Comparison of ENCODE assay signal across 8 mouse cellular contexts in the genomic region with DNA sequence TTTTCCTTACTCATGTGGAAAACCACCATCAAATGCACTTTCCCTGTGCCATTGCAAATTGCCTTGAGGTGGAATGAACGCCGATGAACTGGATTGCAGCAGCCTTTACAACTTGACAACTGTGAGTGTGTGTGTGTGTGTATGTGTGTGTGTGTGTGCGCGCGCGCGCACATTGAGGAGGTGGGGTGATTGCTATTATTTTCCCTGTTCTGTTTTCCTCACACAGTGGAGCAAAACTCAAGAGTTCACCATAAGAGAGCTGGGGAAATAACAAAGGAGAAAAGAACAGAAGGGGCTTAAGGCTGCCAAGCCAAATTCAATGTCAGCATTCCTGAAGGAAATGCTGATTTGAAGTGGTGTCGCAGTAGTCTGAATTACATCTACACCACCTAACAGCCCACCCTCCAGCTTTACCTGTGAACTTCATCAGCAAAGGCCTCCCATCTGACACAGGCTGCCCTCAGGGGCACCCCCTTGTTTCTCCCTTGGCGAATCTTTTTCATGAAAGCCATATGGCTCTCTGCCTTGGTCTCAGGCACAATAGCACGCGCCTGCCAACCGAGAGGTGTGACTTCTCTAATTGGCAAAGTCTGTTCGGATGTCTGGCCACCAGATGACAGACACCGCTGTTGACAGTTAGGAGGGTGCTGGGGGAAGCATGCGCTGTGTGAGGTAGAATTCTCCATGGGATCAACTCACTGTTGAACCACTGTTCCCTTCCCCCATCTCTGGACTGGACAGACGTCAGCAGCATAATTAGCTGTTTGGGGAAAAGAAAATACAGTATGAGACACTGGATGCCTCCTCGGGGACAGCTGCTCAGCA. TPM values are rescaled to one million over a fixed set of nuclear protein-coding genes. Genes with fewer than 3 reads are reported as not detected.
A peak's percentile ranks its signal among the peaks of the same experiment; 100 is the strongest.
DNase-seq lines count a peak whose midpoint lies in the region; ATAC-seq and TF ChIP-seq lines count a peak whose summit lies in the region.

No protein-coding gene starts in this region.

- no peak for TF ChIP-seq POLR2A in brain, embryonic 14.5 days (IDR thresholded peaks at IDR 0.05; ENCODE audit: borderline replicate concordance, extremely low read depth, insufficient read depth, insufficient read length, poor library complexity, severe bottlenecking)

- DNase-seq in brain, embryonic 14.5 days (ENCODE audit: low read depth) = peak; percentile 95
- DNase-seq in cerebellum, postnatal 25 days = peak; percentile 50 to 67
- DNase-seq in heart, adult 8-10 months (ENCODE audit: low spot score) = peak; percentile 71
- peak; percentile 25 to 43 for DNase-seq in layer of hippocampus, adult 8-10 months (ENCODE audit: low spot score in 2 of 2)
- DNase-seq in neural tube, embryonic 10.5 days (ENCODE audit: extremely low spot score, low spot score) = peak; percentile 49
- DNase-seq in gastrocnemius, adult 2 months = no peak
- DNase-seq in spleen, postnatal 4 days (ENCODE audit: low spot score in 2 of 2) = no peak

- intact Hi-C loops in gastrocnemius, adult 2 months (cut with DNase I) = no loop called here

- ATAC-seq in erythroblast, adult 5-6 weeks (replicated peaks; ENCODE audit: low FRiP score, poor library complexity, severe bottlenecking) = no peak

- H3K27ac ChIP-seq in gastrocnemius, adult 2 months = no peak overlapping the region

- no peak overlapping the region for H3K4me3 ChIP-seq in gastrocnemius, adult 2 months

- no peak for TF ChIP-seq CTCF in brain, embryonic 14.5 days (IDR thresholded peaks at IDR 0.05; ENCODE audit: borderline replicate concordance, extremely low read depth, insufficient read depth, insufficient read length)
- TF ChIP-seq CTCF in gastrocnemius, adult 2 months (IDR thresholded peaks at IDR 0.05) = no peak

RNA-seq across cellular contexts. Expression of a gene that starts 47.6 kb away (rescaled TPM):
- 106 and 134 TPM in 2 replicates for polyA plus RNA-seq in brain, embryonic 14.5 days (2012; rRNA removed)
- 10 to 100 TPM; 22.4 to 27.6 (median 24.2) TPM for total RNA-seq in heart, adult 8-10 months (2022)
- total RNA-seq in layer of hippocampus, adult 8-10 months (2022) = 100 to 1,000 TPM; 113 to 122 (median 118) TPM
- 10 to 100 TPM in 1 of 2 experiments, 1 to 10 TPM in 1; 7.3 to 12.0 TPM for total RNA-seq in gastrocnemius, adult 2 months (2021)
- 2.5 and 3.7 TPM in 2 replicates for total RNA-seq in erythroblast, adult 5-6 weeks (2015; ENCODE audit: low replicate concordance)
- 5.6 and 5.7 TPM in 2 replicates for total RNA-seq in erythroblast, adult 5-6 weeks (2017; ENCODE audit: low replicate concordance)

Comparison
In these comparisons a context has a peak if more than half of its experiments do, and no peak if none do; other contexts are left out.
1. DNase-seq: peak in brain, embryonic 14.5 days (single experiment), cerebellum, postnatal 25 days (2 of 2), heart, adult 8-10 months (single experiment), layer of hippocampus, adult 8-10 months (2 of 2) and neural tube, embryonic 10.5 days (single experiment); none in gastrocnemius, adult 2 months (single experiment) and spleen, postnatal 4 days (0 of 2).